Mouse (Mus musculus): ENCODE results near the gene Iqcf5. TPM values are rescaled to one million over a fixed set of nuclear protein-coding genes. Genes with fewer than 3 reads are reported as not detected.

Iqcf5 gene
- total RNA-seq, 2 experiments from 2014 or later: 0.67 TPM; not detected in 1

Other genes starting within 250 kb of the Iqcf5 start
- gene Poc1a, start 233.5 kb upstream of the Iqcf5 start, total RNA-seq (2021): 10 to 100 TPM in 1 of 2 experiments, 1 to 10 TPM in 1; 8.5 to 12.0 TPM
- gene Dusp7, start 145.9 kb upstream of the Iqcf5 start, total RNA-seq (2021): 10 to 100 TPM; 65.2 to 70.3 TPM
- 100 to 1,000 TPM; 295 to 325 TPM for gene Rpl29, start 85.1 kb upstream of the Iqcf5 start, total RNA-seq (2021)
- gene Acy1, start 76.3 kb upstream of the Iqcf5 start, total RNA-seq (2021): 10 to 100 TPM; 10.3 to 11.5 TPM
- gene Abhd14b, start 67.1 kb upstream of the Iqcf5 start, total RNA-seq (2021): 10 to 100 TPM in 1 of 2 experiments, 1 to 10 TPM in 1; 9.6 to 12.4 TPM
- 10 to 100 TPM; 40.9 to 41.8 TPM for gene Abhd14a, start 66.9 kb upstream of the Iqcf5 start, total RNA-seq (2021)
- 100 to 1,000 TPM; 181 to 195 TPM for gene Pcbp4, start 61.3 kb upstream of the Iqcf5 start, total RNA-seq (2021)
- 1 to 10 TPM; 7.1 to 7.4 TPM for gene Gpr62, start 48.6 kb upstream of the Iqcf5 start, total RNA-seq (2021)
- 10 to 100 TPM; 31.5 to 37.0 TPM for gene Rrp9, start 38.6 kb upstream of the Iqcf5 start, total RNA-seq (2021)
- gene Parp3, start 37.6 kb upstream of the Iqcf5 start, total RNA-seq (2021): 1 to 10 TPM; 3.2 to 5.1 TPM
- not detected for gene Iqcf1, start 14.6 kb upstream of the Iqcf5 start, total RNA-seq (2021)
- gene Iqcf3, start 47.1 kb downstream of the Iqcf5 start, total RNA-seq (2021): not detected
- gene Iqcf4, start 56.4 kb downstream of the Iqcf5 start, total RNA-seq (2021): not detected
- not detected for gene Iqcf6, start 112.0 kb downstream of the Iqcf5 start, total RNA-seq (2021)
- 10 to 100 TPM; 35.7 to 38.5 TPM for gene Grm2, start 141.5 kb downstream of the Iqcf5 start, total RNA-seq (2021)
- 10 to 100 TPM; 92.2 to 99.8 TPM for gene Tex264, start 171.4 kb downstream of the Iqcf5 start, total RNA-seq (2021)

Measured in layer of hippocampus, postnatal 14 days (tissue).